Mouse (Mus musculus) kidney, postnatal 0 days (tissue): Measurements from ENCODE around the gene Zbtb12. TPM values are rescaled to one million over a fixed set of nuclear protein-coding genes. Genes with fewer than 3 reads are reported as not detected.

Source experiments
- ATAC-seq: fragments of 200-750 bp; cut with Nextera tagmentation; replicated peaks from 2 replicates; pipeline ENCODE4 v1.8.0; 2017; ENCODE audit warnings: low read depth, moderate number of reproducible peaks, moderate TSS enrichment, moderate library complexity; ENCODE audit not compliant: low FRiP score
- DNase-seq: peaks from one replicate; pipeline ENCODE4 v3.0.0-alpha.2; 2016; ENCODE audit warnings: low spot score
- H3K27ac ChIP-seq: fragments of 300-500 bp; sonication (generic); 2 replicates; pipeline ENCODE4 v1.5.1; 2014; ENCODE audit warnings: mild to moderate bottlenecking
- H3K27me3 ChIP-seq: fragments of 300-500 bp; sonication (generic); 2 replicates; pipeline ENCODE4 v1.6.1; 2014; ENCODE audit warnings: low read length, mixed read lengths; ENCODE audit not compliant: insufficient read depth
- H3K36me3 ChIP-seq: fragments of 300-500 bp; sonication (generic); 2 replicates; pipeline ENCODE4 v1.6.1; 2014; ENCODE audit warnings: low read length, mixed read lengths; ENCODE audit not compliant: insufficient read depth
- H3K4me1 ChIP-seq: fragments of 300-500 bp; sonication (generic); replicated peaks from 2 replicates; pipeline ENCODE4 v1.6.1; 2014; ENCODE audit warnings: antibody characterized with exemption, low read length, mixed read lengths; ENCODE audit not compliant: insufficient read depth
- H3K4me2 ChIP-seq: fragments of 300-500 bp; sonication (generic); 2 replicates; pipeline ENCODE4 v1.6.1; 2014; ENCODE audit warnings: mild to moderate bottlenecking, low read length, moderate library complexity, mixed read lengths
- H3K4me3 ChIP-seq: fragments of 300-500 bp; sonication (generic); replicated peaks from 2 replicates; pipeline ENCODE4 v1.5.1; 2014; ENCODE audit warnings: low read depth, low read length
- H3K9ac ChIP-seq: fragments of 300-500 bp; sonication (generic); 2 replicates; pipeline ENCODE4 v1.6.1; 2014; ENCODE audit warnings: low read depth, low read length
- H3K9me3 ChIP-seq: fragments of 300-500 bp; sonication (generic); replicated peaks from 2 replicates; pipeline ENCODE4 v1.6.1; 2016; ENCODE audit warnings: low read length, inconsistent platforms, mixed read lengths
- CTCF ChIP-seq: IDR thresholded peaks from 2 replicates; pipeline ENCODE4 v1.5.1; 2016; ENCODE audit warnings: antibody characterized with exemption, low read depth, mild to moderate bottlenecking, moderate library complexity
- WGBS: fragments of 180-500 bp; shearing (Covaris S2); extraction: QIAGEN DNeasy Blood & Tissue Kit; methylation state at CpG from one replicate; pipeline ENCODE4 v1.1.7; 2014; 5-methylcytosine and 5-hydroxymethylcytosine counted together
- polyA plus RNA-seq: library from polyadenylated mRNA; unstranded; fragments of >200 nt; fragmentation: Nextera tagmentation; extraction: Ambion mirVana; gene quantifications from 2 replicates; pipeline ENCODE4 v1.2.1, GENCODE M21; 2015

Zbtb12 gene
- polyA plus RNA-seq, 1 experiment from 2014 or later: 3.4 TPM

- no peak overlapping the region for H3K27ac ChIP-seq
- no peak overlapping the region for H3K9ac ChIP-seq
- no peak for TF ChIP-seq CTCF
- WGBS: 65% methylated on average over 5 of the region's 5 CpGs
- H3K9me3 ChIP-seq: no peaks in the 10 kb centered on the region
- H3K27me3 ChIP-seq: no peaks in the 10 kb centered on the region
- no peaks in the 10 kb centered on the region for H3K4me1 ChIP-seq
- no peak overlapping the region for H3K4me2 ChIP-seq
- H3K4me3 ChIP-seq: no peak overlapping the region
- ATAC-seq (no peak), DNase-seq (no peak)
- no peaks in the 10 kb centered on the region for H3K36me3 ChIP-seq
Observed at GRCm38 (mm10) chr17:34924258-34924657, 45.0 kb downstream of the Zbtb12 start.

- ATAC-seq: no peak
- H3K36me3 ChIP-seq: no peaks in the 10 kb centered on the region
- no peak overlapping the region for H3K27ac ChIP-seq
- H3K9ac ChIP-seq: no peak overlapping the region
- no peaks in the 10 kb centered on the region for H3K9me3 ChIP-seq
- no peaks in the 10 kb centered on the region for H3K27me3 ChIP-seq
- no peak for TF ChIP-seq CTCF
- H3K4me1 ChIP-seq: peaks cover 8% of the 10 kb centered on the region; the same call in 1 of the 2 replicates
- WGBS: 83% methylated on average over 18 of the region's 18 CpGs
- no peak overlapping the region for H3K4me2 ChIP-seq
- DNase-seq: no peak
- H3K4me3 ChIP-seq: no peak overlapping the region
Observed at GRCm38 (mm10) chr17:34927306-34928019, 48.2 kb downstream of the Zbtb12 start.

DNA sequence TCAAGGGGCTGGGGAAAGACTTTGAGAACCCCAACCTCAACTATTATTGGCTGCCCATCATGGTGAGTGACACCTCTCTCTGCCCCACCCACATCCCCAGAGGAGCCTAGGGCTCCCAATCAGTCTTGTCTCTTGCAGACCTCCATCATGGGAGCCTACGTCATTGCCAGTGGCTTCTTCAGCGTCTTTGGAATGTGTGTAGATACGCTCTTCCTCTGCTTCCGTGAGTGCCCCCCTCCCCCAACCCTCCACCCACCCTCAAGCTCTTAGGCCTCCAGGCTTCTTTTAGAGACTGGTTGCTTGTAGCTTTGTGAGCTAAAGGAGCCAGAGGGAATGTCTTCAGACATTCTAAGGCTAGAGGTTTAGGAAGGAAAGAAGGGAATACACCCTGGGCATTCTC is 49.6 kb downstream of the Zbtb12 start:
- H3K27me3 ChIP-seq: no peaks in the 10 kb centered on the region
- H3K36me3 ChIP-seq: no peaks in the 10 kb centered on the region; the same call in 1 of the 2 replicates
- WGBS: 65% methylated on average over 4 of the region's 4 CpGs
- DNase-seq: no peak
- peaks cover 10% of the 10 kb centered on the region; the same call in 1 of the 2 replicates for H3K4me1 ChIP-seq
- ATAC-seq: no peak
- H3K9me3 ChIP-seq: no peaks in the 10 kb centered on the region
- TF ChIP-seq CTCF: no peak
- H3K4me3 ChIP-seq: no peak overlapping the region
- no peak overlapping the region for H3K27ac ChIP-seq
- H3K9ac ChIP-seq: no peak overlapping the region
- no peak overlapping the region for H3K4me2 ChIP-seq

DNA sequence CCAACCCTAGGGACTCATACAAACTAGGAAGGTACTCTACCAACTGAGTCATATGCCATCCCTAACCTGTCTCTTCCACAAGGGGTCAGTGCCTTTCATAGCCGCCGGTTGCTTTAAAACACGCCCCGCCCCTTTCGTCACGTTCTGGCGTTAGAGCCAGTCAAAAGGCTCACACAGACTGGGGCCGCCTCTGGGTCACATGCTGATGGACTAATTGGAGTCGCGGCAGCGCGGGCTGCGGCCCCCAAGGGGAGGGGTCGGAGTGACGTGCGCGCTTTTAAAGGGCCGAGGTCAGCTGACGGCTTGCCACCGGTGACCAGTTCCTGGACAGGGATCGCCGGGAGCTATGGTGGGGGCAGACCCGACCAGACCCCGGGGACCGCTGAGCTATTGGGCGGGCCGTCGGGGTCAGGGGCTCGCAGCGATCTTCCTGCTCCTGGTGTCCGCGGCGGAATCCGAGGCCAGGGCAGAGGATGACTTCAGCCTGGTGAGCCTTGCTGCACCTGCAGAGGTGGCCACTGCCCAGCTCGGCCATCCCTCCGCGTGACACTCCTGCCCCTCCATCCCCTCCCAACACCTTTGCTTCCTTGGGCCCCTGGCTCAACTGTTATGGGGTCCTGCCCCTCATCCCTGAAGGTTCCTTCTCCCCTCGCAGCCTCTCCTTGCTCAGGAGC is 51.9 kb downstream of the Zbtb12 start, which contains the start of gene Neu1:
TSS of gene Neu1 (plus strand) at position 193 of the 674 bp plus-strand sequence.
- H3K4me3 ChIP-seq: peak within 1 kb of the TSS; percentile 64
- peak within 1 kb of the TSS; percentile 63 for H3K27ac ChIP-seq
- no peaks in the 10 kb centered on the region for H3K9me3 ChIP-seq
- ATAC-seq (peak; percentile 96), DNase-seq (peak; percentile 100)
- WGBS: under 1% methylated on average over 38 of the region's 38 CpGs
- peak within 1 kb of the TSS; percentile 73 for H3K9ac ChIP-seq
- H3K4me1 ChIP-seq: peaks cover 15% of the 10 kb centered on the region; the same call in 1 of the 2 replicates
- peak; percentile 87 for TF ChIP-seq CTCF
- H3K27me3 ChIP-seq: no peaks in the 10 kb centered on the region
- H3K4me2 ChIP-seq: peak within 1 kb of the TSS; percentile 97
- H3K36me3 ChIP-seq: peaks cover 4% of the 10 kb centered on the region; the same call in 1 of the 2 replicates

DNA sequence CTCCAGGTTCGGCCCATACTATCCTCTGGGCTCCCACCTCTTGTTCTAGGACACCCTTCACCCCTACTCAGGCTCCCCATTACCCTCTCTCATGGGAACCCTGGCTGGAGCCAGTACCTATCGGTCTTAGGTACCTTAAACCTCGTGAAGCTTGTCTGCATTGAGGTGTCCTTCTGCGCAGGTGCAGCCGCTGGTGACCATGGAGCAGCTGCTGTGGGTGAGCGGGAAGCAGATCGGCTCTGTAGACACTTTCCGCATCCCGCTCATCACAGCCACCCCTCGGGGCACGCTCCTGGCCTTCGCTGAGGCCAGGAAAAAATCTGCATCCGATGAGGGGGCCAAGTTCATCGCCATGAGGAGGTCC is 52.4 kb downstream of the Zbtb12 start:
- TF ChIP-seq CTCF: no peak
- Histone ChIP-seq H3K4me2 (peak overlapping the region; percentile 97), H3K9me3 (no peaks in the 10 kb centered on the region), H3K4me1 (peaks cover 15% of the 10 kb centered on the region; the same call in 1 of the 2 replicates), H3K9ac (peak overlapping the region; percentile 73), H3K36me3 (peaks cover 4% of the 10 kb centered on the region; the same call in 1 of the 2 replicates), H3K27ac (peak overlapping the region; percentile 63), H3K27me3 (no peaks in the 10 kb centered on the region), H3K4me3 (peak overlapping the region; percentile 64)
- ATAC-seq (peak; percentile 5; the same call in 1 of the 2 replicates), DNase-seq (no peak)
- 14% methylated on average over 14 of the region's 14 CpGs for WGBS

GRCm38 (mm10) chr17:34932287-34932686 is 53.0 kb downstream of the Zbtb12 start:
- 83% methylated on average over 8 of the region's 8 CpGs for WGBS
- no peaks in the 10 kb centered on the region for H3K9me3 ChIP-seq
- peak overlapping the region; percentile 97 for H3K4me2 ChIP-seq
- no peak for TF ChIP-seq CTCF
- H3K27me3 ChIP-seq: no peaks in the 10 kb centered on the region
- H3K4me3 ChIP-seq: peak overlapping the region; percentile 64; the same call in 1 of the 2 replicates
- peak overlapping the region; percentile 73 for H3K9ac ChIP-seq
- no peak for DNase-seq
- ATAC-seq: no peak
- peaks cover 4% of the 10 kb centered on the region; the same call in 1 of the 2 replicates for H3K36me3 ChIP-seq
- H3K27ac ChIP-seq: no peak overlapping the region
- peaks cover 15% of the 10 kb centered on the region; the same call in 1 of the 2 replicates for H3K4me1 ChIP-seq
